Mouse (Mus musculus) C2C12 (cell line): ENCODE data around the gene Nupr1l. TPM values are rescaled to one million over a fixed set of nuclear protein-coding genes. Genes with fewer than 3 reads are reported as not detected.
A peak's percentile ranks its signal among the peaks of the same experiment; 100 is the strongest.

Experiments
- H3K27me3 ChIP-seq: one replicate; pipeline ENCODE4 v1.6.1; 2011; ENCODE audit not compliant: control insufficient read depth, insufficient read depth, insufficient read length
- H3K36me3 ChIP-seq: one replicate; pipeline ENCODE4 v1.6.1; 2011; ENCODE audit not compliant: control insufficient read depth, insufficient read depth
- H3K4me3 ChIP-seq: one replicate; pipeline ENCODE4 v1.5.1; 2011; ENCODE audit warnings: mild to moderate bottlenecking, control low read depth; ENCODE audit not compliant: poor library complexity, insufficient read depth, severe bottlenecking
- H3K79me2 ChIP-seq: one replicate; pipeline ENCODE4 v1.6.1; 2011; ENCODE audit not compliant: control insufficient read depth, insufficient read depth
- H3K79me3 ChIP-seq: one replicate; pipeline ENCODE4 v1.6.1; 2011; ENCODE audit warnings: low read depth, control low read depth
- H3ac ChIP-seq: one replicate; pipeline ENCODE3; 2011; ENCODE audit warnings: low read depth; ENCODE audit not compliant: control insufficient read depth, insufficient read length
- CEBPB ChIP-seq: IDR thresholded peaks from one replicate; pipeline ENCODE4 v1.6.1; 2011; ENCODE audit warnings: low read depth, mild to moderate bottlenecking, control low read depth, moderate library complexity
- CTCF ChIP-seq: IDR thresholded peaks from one replicate; pipeline ENCODE4 v1.5.1; 2011; ENCODE audit not compliant: control insufficient read depth, insufficient read depth, insufficient read length
- FOSL1 ChIP-seq: IDR thresholded peaks from one replicate; pipeline ENCODE4 v1.8.0; 2011; ENCODE audit warnings: mild to moderate bottlenecking, low read length; ENCODE audit not compliant: poor library complexity, insufficient read depth, severe bottlenecking
- MAX ChIP-seq: IDR thresholded peaks from one replicate; pipeline ENCODE4 v1.6.1; 2011; ENCODE audit warnings: mild to moderate bottlenecking, control low read depth
- MYOD1 ChIP-seq: IDR thresholded peaks from one replicate; pipeline ENCODE4 v1.6.1; 2011; ENCODE audit warnings: low read depth; ENCODE audit not compliant: control insufficient read depth, insufficient read length
- MYOG ChIP-seq: IDR thresholded peaks from one replicate; pipeline ENCODE4 v1.6.1; 2011; ENCODE audit not compliant: control insufficient read depth, insufficient read length; ENCODE audit errors: extremely low read depth
- USF1 ChIP-seq: IDR thresholded peaks from one replicate; pipeline ENCODE4 v1.6.1; 2011; ENCODE audit warnings: low read depth, mild to moderate bottlenecking, control low read depth, moderate library complexity
- polyA plus RNA-seq: library from polyadenylated mRNA; unstranded; fragments of >200 nt; fragmentation: generic; extraction: Trizol; gene quantifications from one replicate; pipeline ENCODE4 v1.2.1, GENCODE M21; 2012; ENCODE audit warnings: missing spikeins

Nupr1l gene
- polyA plus RNA-seq, 1 experiment: 0.28 TPM

- no peaks in the 10 kb centered on the region for H3K79me2 ChIP-seq
- H3ac ChIP-seq: no peak overlapping the region
- no peaks in the 10 kb centered on the region for H3K36me3 ChIP-seq
- H3K27me3 ChIP-seq: no peaks in the 10 kb centered on the region
- H3K79me3 ChIP-seq: no peaks in the 10 kb centered on the region
- H3K4me3 ChIP-seq: no peak overlapping the region
- TF ChIP-seq MAX: no peak
- TF ChIP-seq CTCF: no peak
- no peak for TF ChIP-seq MYOG
- no peak for TF ChIP-seq FOSL1
Measured at GRCm38 (mm10) chr5:129873942-129874341, 34.4 kb upstream of the Nupr1l start.

- Histone ChIP-seq H3ac (no peak overlapping the region), H3K79me3 (no peaks in the 10 kb centered on the region), H3K79me2 (no peaks in the 10 kb centered on the region), H3K36me3 (no peaks in the 10 kb centered on the region), H3K27me3 (no peaks in the 10 kb centered on the region), H3K4me3 (no peak overlapping the region)
- TF ChIP-seq MYOG (no peak), CTCF (no peak), CEBPB (no peak), MYOD1 (no peak), FOSL1 (no peak)
Measured at GRCm38 (mm10) chr5:129875098-129875497, 33.2 kb upstream of the Nupr1l start.

GRCm38 (mm10) chr5:129877731-129878455 is 30.4 kb upstream of the Nupr1l start:
- H3K79me2 ChIP-seq: peaks cover 2% of the 10 kb centered on the region
- H3K27me3 ChIP-seq: no peaks in the 10 kb centered on the region
- TF ChIP-seq FOSL1 (no peak), CTCF (no peak), MYOD1 (no peak), CEBPB (no peak)
- no peak overlapping the region for H3K4me3 ChIP-seq
- H3K79me3 ChIP-seq: no peaks in the 10 kb centered on the region
- H3ac ChIP-seq: no peak overlapping the region
- peaks cover 21% of the 10 kb centered on the region for H3K36me3 ChIP-seq

GRCm38 (mm10) chr5:129878946-129879345 is 29.4 kb upstream of the Nupr1l start:
- Histone ChIP-seq H3ac (no peak overlapping the region), H3K79me2 (peaks cover 10% of the 10 kb centered on the region), H3K27me3 (no peaks in the 10 kb centered on the region), H3K79me3 (no peaks in the 10 kb centered on the region), H3K4me3 (no peak overlapping the region), H3K36me3 (peaks cover 28% of the 10 kb centered on the region)
- no peak for TF ChIP-seq FOSL1
- TF ChIP-seq MYOG: no peak
- no peak for TF ChIP-seq MYOD1
- peak; percentile 49 for TF ChIP-seq CTCF
- no peak for TF ChIP-seq CEBPB

- Histone ChIP-seq H3K27me3 (no peaks in the 10 kb centered on the region), H3K36me3 (peaks cover 36% of the 10 kb centered on the region), H3K4me3 (no peak overlapping the region), H3ac (no peak overlapping the region), H3K79me3 (peaks cover 8% of the 10 kb centered on the region), H3K79me2 (peaks cover 20% of the 10 kb centered on the region)
- TF ChIP-seq FOSL1: no peak
- no peak for TF ChIP-seq CTCF
- no peak for TF ChIP-seq MAX
- no peak for TF ChIP-seq USF1
Measured at GRCm38 (mm10) chr5:129879888-129880287, 28.5 kb upstream of the Nupr1l start.

GRCm38 (mm10) chr5:129886271-129886670 is 22.1 kb upstream of the Nupr1l start:
- Histone ChIP-seq H3K79me3 (peaks cover 28% of the 10 kb centered on the region), H3ac (peak overlapping the region; percentile 74), H3K36me3 (peaks cover 33% of the 10 kb centered on the region), H3K79me2 (peaks cover 42% of the 10 kb centered on the region), H3K4me3 (peak overlapping the region; percentile 95), H3K27me3 (no peaks in the 10 kb centered on the region)
- TF ChIP-seq CEBPB: no peak
- TF ChIP-seq MAX: no peak
- TF ChIP-seq USF1: no peak
- no peak for TF ChIP-seq MYOD1
- no peak for TF ChIP-seq CTCF
- TF ChIP-seq FOSL1: no peak
- no peak for TF ChIP-seq MYOG
